Mouse (Mus musculus): ENCODE measurements at regions not wholly inside any gene's neighbourhood (a gene's known extent, or its start where the extent isn't known, plus 50 kb on each side); places are given as distances from the start of the nearest gene placed in this dataset.

- no peak for DNase-seq (ENCODE audit: low read depth, low spot score)
Measured at GRCm38 (mm10) chr15:25305801-25306200, 107.8 kb downstream of the Basp1 start.

- no peak for DNase-seq (ENCODE audit: low read depth, low spot score)
Measured at GRCm38 (mm10) chr15:25303379-25303778, 110.2 kb downstream of the Basp1 start.

GRCm38 (mm10) chr15:25302671-25303294, 110.8 kb downstream of the Basp1 start:
- no peak for DNase-seq (ENCODE audit: low read depth, low spot score)

GRCm38 (mm10) chr15:25301810-25302209, 111.8 kb downstream of the Basp1 start:
- DNase-seq (ENCODE audit: low read depth, low spot score), result no peak

- DNase-seq (ENCODE audit: low read depth, low spot score), result no peak
Measured at GRCm38 (mm10) chr15:25297278-25297677, 116.3 kb downstream of the Basp1 start.

- no peak for DNase-seq (ENCODE audit: low read depth, low spot score)
Measured at GRCm38 (mm10) chr15:25296714-25297113, 116.8 kb downstream of the Basp1 start.

GRCm38 (mm10) chr15:25295753-25296152, 117.8 kb downstream of the Basp1 start:
- DNase-seq (ENCODE audit: low read depth, low spot score), result no peak

- no peak for DNase-seq (ENCODE audit: low read depth, low spot score)
Measured at GRCm38 (mm10) chr15:25291231-25291691, 122.3 kb downstream of the Basp1 start.

- no peak for DNase-seq (ENCODE audit: low read depth, low spot score)
Measured at GRCm38 (mm10) chr15:25287850-25288249, 125.7 kb downstream of the Basp1 start.

GRCm38 (mm10) chr15:25284354-25285199, 129.0 kb downstream of the Basp1 start:
- DNase-seq (ENCODE audit: low read depth, low spot score), result no peak

GRCm38 (mm10) chr15:25283713-25284112, 129.9 kb downstream of the Basp1 start:
- DNase-seq (ENCODE audit: low read depth, low spot score), result no peak

- DNase-seq (ENCODE audit: low read depth, low spot score), result no peak
Measured at GRCm38 (mm10) chr15:25282346-25282745, 131.2 kb downstream of the Basp1 start.

- no peak for DNase-seq (ENCODE audit: low read depth, low spot score)
Measured at GRCm38 (mm10) chr15:25281942-25282341, 131.6 kb downstream of the Basp1 start.

- no peak for DNase-seq (ENCODE audit: low read depth, low spot score)
Measured at GRCm38 (mm10) chr15:25278317-25279156, 135.0 kb downstream of the Basp1 start.

- no peak for DNase-seq (ENCODE audit: low read depth, low spot score)
Measured at GRCm38 (mm10) chr15:25276227-25276626, 137.3 kb downstream of the Basp1 start.

GRCm38 (mm10) chr15:25271886-25272285, 141.7 kb downstream of the Basp1 start:
- DNase-seq (ENCODE audit: low read depth, low spot score), result no peak

- no peak for DNase-seq (ENCODE audit: low read depth, low spot score)
Measured at GRCm38 (mm10) chr15:25270349-25270748, 143.2 kb downstream of the Basp1 start.

GRCm38 (mm10) chr15:25269345-25269996, 144.1 kb downstream of the Basp1 start:
- peak; percentile 80 for DNase-seq (ENCODE audit: low read depth, low spot score)

- DNase-seq (ENCODE audit: low read depth, low spot score), result no peak
Measured at GRCm38 (mm10) chr15:25268436-25268835, 145.1 kb downstream of the Basp1 start.

GRCm38 (mm10) chr15:25267509-25267908, 146.1 kb downstream of the Basp1 start:
- no peak for DNase-seq (ENCODE audit: low read depth, low spot score)
